Mouse (Mus musculus): Measurements from ENCODE around the gene Prdm16. TPM values are rescaled to one million over a fixed set of nuclear protein-coding genes. Genes with fewer than 3 reads are reported as not detected.

The Prdm16 gene
- polyA plus RNA-seq, 1 experiment = not detected

DNA sequence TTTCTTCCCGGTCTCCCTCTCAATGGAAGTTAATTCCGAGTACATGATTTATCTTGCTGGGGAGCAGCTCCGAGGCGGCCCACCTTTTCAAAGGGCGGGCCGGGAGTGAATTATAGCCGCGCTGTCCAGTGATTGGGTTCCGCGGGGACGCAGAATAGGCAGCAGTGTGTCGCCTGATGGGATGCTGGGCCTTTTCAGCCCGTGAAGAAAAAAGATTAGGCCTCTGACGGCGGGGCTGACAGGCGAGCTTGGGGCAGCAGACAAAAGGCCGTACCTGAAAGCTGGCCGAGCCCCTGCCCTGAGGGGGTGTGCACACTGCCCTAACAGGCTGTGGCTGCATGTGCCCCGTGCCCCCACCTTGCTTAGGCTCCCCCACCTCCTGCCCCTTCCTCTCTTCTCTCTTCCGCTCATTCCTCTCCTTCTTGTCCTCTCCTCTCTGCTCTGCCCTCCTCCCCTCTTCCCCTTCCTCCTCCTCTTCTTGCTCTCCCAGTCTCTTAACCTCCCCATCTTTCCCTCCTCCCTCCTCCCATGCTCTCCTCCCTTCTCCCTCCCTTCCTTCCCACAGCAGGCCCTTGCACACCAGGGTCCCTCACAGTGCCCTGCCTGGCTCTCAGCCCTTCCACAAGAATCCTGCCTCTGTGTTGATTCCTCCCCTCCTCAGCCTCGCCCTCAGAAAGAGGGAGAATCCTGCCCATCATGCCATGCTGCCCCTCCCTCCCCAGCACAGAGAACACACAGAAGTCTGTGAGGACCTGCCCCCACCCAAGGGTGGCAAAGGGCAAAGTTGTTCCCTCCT lies 41.7 kb downstream of the Prdm16 start:
- no peaks in the 10 kb centered on the region for H3K36me3 ChIP-seq (ENCODE audit: control insufficient read depth, insufficient read depth)
- TF ChIP-seq TCF12 (IDR thresholded peaks at IDR 0.05; ENCODE audit: insufficient read depth, poor library complexity, severe bottlenecking) (no peak), E2F4 (IDR thresholded peaks at IDR 0.05; ENCODE audit: insufficient read depth) (no peak), USF1 (IDR thresholded peaks at IDR 0.05; ENCODE audit: low read depth) (no peak), POLR2AphosphoS2 (IDR thresholded peaks at IDR 0.05; ENCODE audit: insufficient read length, low read depth) (no peak), POLR2A (IDR thresholded peaks at IDR 0.05; ENCODE audit: insufficient read length, low read depth) (no peak), MYOD1 (IDR thresholded peaks at IDR 0.05; ENCODE audit: control insufficient read depth in 1 of 3, insufficient read length in 2 of 3, low read depth in 2 of 3) (no peak)
- H3K4me3 ChIP-seq = no peak overlapping the region
- H3ac ChIP-seq (ENCODE audit: control insufficient read depth, insufficient read length) = no peak overlapping the region
- H3K4me2 ChIP-seq (ENCODE audit: low read depth) = no peak overlapping the region
- H3K27me3 ChIP-seq (ENCODE audit: control insufficient read depth, insufficient read depth, insufficient read length) = no peaks in the 10 kb centered on the region
- no peaks in the 10 kb centered on the region for H3K79me2 ChIP-seq (ENCODE audit: control insufficient read depth, insufficient read depth)

DNA sequence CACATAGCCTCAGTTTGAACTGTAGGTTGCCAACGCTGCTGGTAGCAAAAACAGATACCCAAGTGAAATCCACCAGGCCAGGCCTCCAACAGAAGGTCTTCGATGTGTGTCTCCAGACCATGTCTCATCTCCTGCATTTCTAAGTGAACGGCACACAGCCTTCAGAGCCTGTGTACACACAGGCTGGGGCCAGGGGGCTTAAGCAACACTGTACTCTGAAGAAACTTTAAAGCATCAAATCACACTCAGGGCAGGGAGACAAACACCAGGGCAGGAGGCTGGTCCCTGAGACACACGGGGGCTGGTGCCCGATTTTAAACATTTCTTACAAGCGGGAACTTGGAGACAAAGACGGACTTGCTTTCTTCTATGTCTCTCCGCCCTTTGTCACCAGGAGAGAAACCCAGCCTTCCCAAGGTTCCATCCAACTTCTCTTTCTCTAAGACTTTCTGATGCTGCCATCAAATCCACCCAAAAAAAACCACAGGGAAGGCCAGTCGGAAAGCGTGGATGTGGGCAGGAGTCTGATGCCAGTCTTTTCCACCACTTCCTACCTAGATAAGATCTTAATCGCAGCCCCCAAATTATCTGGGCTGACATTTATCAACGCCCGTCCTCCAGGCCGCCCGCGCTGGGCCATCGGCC lies 42.4 kb downstream of the Prdm16 start:
- no peak overlapping the region for H3ac ChIP-seq (ENCODE audit: control insufficient read depth, insufficient read length)
- H3K4me3 ChIP-seq = no peak overlapping the region
- no peaks in the 10 kb centered on the region for H3K79me2 ChIP-seq (ENCODE audit: control insufficient read depth, insufficient read depth)
- no peaks in the 10 kb centered on the region for H3K27me3 ChIP-seq (ENCODE audit: control insufficient read depth, insufficient read depth, insufficient read length)
- no peaks in the 10 kb centered on the region for H3K36me3 ChIP-seq (ENCODE audit: control insufficient read depth, insufficient read depth)
- H3K4me2 ChIP-seq (ENCODE audit: low read depth) = no peak overlapping the region
- TF ChIP-seq MYOG (IDR thresholded peaks at IDR 0.05; ENCODE audit: control insufficient read depth in 1 of 3, insufficient read depth in 1 of 3, insufficient read length in 2 of 3, low read depth in 2 of 3) = no peak
- no peak for TF ChIP-seq TCF3 (IDR thresholded peaks at IDR 0.05; ENCODE audit: insufficient read length, low read depth)
- no peak for TF ChIP-seq MAX (IDR thresholded peaks at IDR 0.05; ENCODE audit: low read depth)
- no peak for TF ChIP-seq REST (IDR thresholded peaks at IDR 0.05; ENCODE audit: insufficient read depth, insufficient read length)
- TF ChIP-seq USF1 (IDR thresholded peaks at IDR 0.05; ENCODE audit: low read depth) = no peak
- no peak for TF ChIP-seq CEBPB (IDR thresholded peaks at IDR 0.05; ENCODE audit: insufficient read depth, poor library complexity, severe bottlenecking)
- no peak for TF ChIP-seq TCF12 (IDR thresholded peaks at IDR 0.05; ENCODE audit: insufficient read depth, poor library complexity, severe bottlenecking)
- TF ChIP-seq POLR2AphosphoS2 (IDR thresholded peaks at IDR 0.05; ENCODE audit: insufficient read length, low read depth) = no peak
- TF ChIP-seq MYOD1 (IDR thresholded peaks at IDR 0.05; ENCODE audit: control insufficient read depth in 1 of 3, insufficient read length in 2 of 3, low read depth in 2 of 3) = no peak
- TF ChIP-seq E2F4 (IDR thresholded peaks at IDR 0.05; ENCODE audit: insufficient read depth) = no peak
- TF ChIP-seq SRF (IDR thresholded peaks at IDR 0.05; ENCODE audit: control insufficient read depth, insufficient read length, low read depth) = no peak
- TF ChIP-seq POLR2A (IDR thresholded peaks at IDR 0.05; ENCODE audit: insufficient read length, low read depth) = no peak

DNA sequence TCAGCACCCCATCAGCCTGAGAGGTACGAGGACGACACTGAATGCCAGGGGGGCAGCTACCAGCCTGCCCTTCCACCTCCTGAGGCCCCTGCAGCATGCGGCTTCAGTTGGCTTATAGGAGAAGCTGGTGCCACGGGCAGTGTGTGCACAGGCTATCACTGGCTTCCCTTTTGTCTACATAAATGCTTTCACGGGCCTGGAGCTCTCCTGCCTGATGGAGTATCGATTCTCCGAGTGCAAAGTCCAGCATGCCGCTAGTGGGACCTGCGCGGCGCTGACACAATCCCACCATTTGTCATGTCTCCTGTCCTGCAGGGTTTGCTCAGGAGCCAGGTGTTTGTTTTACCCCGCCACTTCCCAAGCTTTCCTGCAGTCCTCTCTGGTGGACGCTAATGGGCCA lies 44.1 kb downstream of the Prdm16 start:
- no peaks in the 10 kb centered on the region for H3K27me3 ChIP-seq (ENCODE audit: control insufficient read depth, insufficient read depth, insufficient read length)
- no peak overlapping the region for H3ac ChIP-seq (ENCODE audit: control insufficient read depth, insufficient read length)
- H3K4me2 ChIP-seq (ENCODE audit: low read depth) = no peak overlapping the region
- H3K4me3 ChIP-seq = no peak overlapping the region
- H3K79me2 ChIP-seq (ENCODE audit: control insufficient read depth, insufficient read depth) = no peaks in the 10 kb centered on the region
- H3K36me3 ChIP-seq (ENCODE audit: control insufficient read depth, insufficient read depth) = no peaks in the 10 kb centered on the region
- no peak for TF ChIP-seq CEBPB (IDR thresholded peaks at IDR 0.05; ENCODE audit: insufficient read depth, poor library complexity, severe bottlenecking)
- TF ChIP-seq MAX (IDR thresholded peaks at IDR 0.05; ENCODE audit: low read depth) = no peak
- TF ChIP-seq SRF (IDR thresholded peaks at IDR 0.05; ENCODE audit: control insufficient read depth, insufficient read length, low read depth) = no peak
- no peak for TF ChIP-seq POLR2AphosphoS2 (IDR thresholded peaks at IDR 0.05; ENCODE audit: insufficient read length, low read depth)
- TF ChIP-seq USF1 (IDR thresholded peaks at IDR 0.05; ENCODE audit: low read depth) = no peak

DNA sequence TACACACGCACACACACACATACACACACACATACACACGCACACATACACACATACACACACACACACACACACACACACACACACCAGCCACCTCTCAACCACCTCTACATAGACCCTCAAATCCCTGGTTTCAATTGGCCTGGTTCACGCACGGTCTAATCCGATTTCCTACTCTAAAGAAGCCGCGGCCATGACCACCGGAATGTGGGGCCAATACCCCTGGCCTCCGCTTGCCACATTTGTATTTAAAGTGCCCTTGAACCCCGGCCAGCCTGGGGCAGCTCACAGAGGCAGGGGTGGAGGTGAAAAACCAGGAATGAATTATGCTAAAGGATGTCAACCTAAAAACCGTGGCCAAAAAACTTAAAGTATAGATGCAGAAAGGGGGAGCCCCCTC lies 45.8 kb downstream of the Prdm16 start:
- TF ChIP-seq REST (IDR thresholded peaks at IDR 0.05; ENCODE audit: insufficient read depth, insufficient read length) (no peak), MAX (IDR thresholded peaks at IDR 0.05; ENCODE audit: low read depth) (no peak), TCF12 (IDR thresholded peaks at IDR 0.05; ENCODE audit: insufficient read depth, poor library complexity, severe bottlenecking) (no peak), USF1 (IDR thresholded peaks at IDR 0.05; ENCODE audit: low read depth) (no peak), SRF (IDR thresholded peaks at IDR 0.05; ENCODE audit: control insufficient read depth, insufficient read length, low read depth) (no peak)
- Histone ChIP-seq H3K36me3 (ENCODE audit: control insufficient read depth, insufficient read depth) (no peaks in the 10 kb centered on the region), H3K27me3 (ENCODE audit: control insufficient read depth, insufficient read depth, insufficient read length) (no peaks in the 10 kb centered on the region), H3ac (ENCODE audit: control insufficient read depth, insufficient read length) (no peak overlapping the region), H3K79me2 (ENCODE audit: control insufficient read depth, insufficient read depth) (no peaks in the 10 kb centered on the region), H3K4me2 (ENCODE audit: low read depth) (no peak overlapping the region), H3K4me3 (no peak overlapping the region)

DNA sequence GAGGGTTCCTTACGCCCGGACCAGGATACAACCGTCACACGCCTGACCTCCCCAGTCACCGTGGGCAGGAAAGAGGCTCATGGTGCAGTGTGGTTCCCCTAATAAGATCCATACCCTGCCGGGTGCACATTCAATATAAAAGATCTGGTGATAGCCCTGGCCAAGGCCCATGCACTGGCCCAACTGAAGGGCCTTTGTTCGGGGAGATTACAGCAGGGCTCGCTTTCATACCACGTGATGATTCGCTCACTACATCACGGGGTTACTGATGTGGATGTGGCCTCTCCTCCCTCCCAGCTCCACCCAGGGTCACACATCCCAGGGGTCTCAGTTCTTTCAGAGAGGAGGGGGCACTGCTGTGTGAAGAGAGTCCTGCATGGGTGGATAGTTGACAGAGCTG lies 50.3 kb downstream of the Prdm16 start:
- Histone ChIP-seq H3K36me3 (ENCODE audit: control insufficient read depth, insufficient read depth) (no peaks in the 10 kb centered on the region), H3K4me3 (no peak overlapping the region), H3ac (ENCODE audit: control insufficient read depth, insufficient read length) (no peak overlapping the region), H3K79me2 (ENCODE audit: control insufficient read depth, insufficient read depth) (no peaks in the 10 kb centered on the region), H3K27me3 (ENCODE audit: control insufficient read depth, insufficient read depth, insufficient read length) (no peaks in the 10 kb centered on the region), H3K4me2 (ENCODE audit: low read depth) (no peak overlapping the region)
- TF ChIP-seq TCF12 (IDR thresholded peaks at IDR 0.05; ENCODE audit: insufficient read depth, poor library complexity, severe bottlenecking) (no peak), SRF (IDR thresholded peaks at IDR 0.05; ENCODE audit: control insufficient read depth, insufficient read length, low read depth) (no peak), E2F4 (IDR thresholded peaks at IDR 0.05; ENCODE audit: insufficient read depth) (no peak), POLR2AphosphoS2 (IDR thresholded peaks at IDR 0.05; ENCODE audit: insufficient read length, low read depth) (no peak), POLR2A (IDR thresholded peaks at IDR 0.05; ENCODE audit: insufficient read length, low read depth) (no peak), MYOG (IDR thresholded peaks at IDR 0.05; ENCODE audit: control insufficient read depth in 1 of 3, insufficient read depth in 1 of 3, insufficient read length in 2 of 3, low read depth in 2 of 3) (no peak), MAX (IDR thresholded peaks at IDR 0.05; ENCODE audit: low read depth) (no peak), REST (IDR thresholded peaks at IDR 0.05; ENCODE audit: insufficient read depth, insufficient read length) (no peak), USF1 (IDR thresholded peaks at IDR 0.05; ENCODE audit: low read depth) (no peak), MYOD1 (IDR thresholded peaks at IDR 0.05; ENCODE audit: control insufficient read depth in 1 of 3, insufficient read length in 2 of 3, low read depth in 2 of 3) (no peak), TCF3 (IDR thresholded peaks at IDR 0.05; ENCODE audit: insufficient read length, low read depth) (no peak), CEBPB (IDR thresholded peaks at IDR 0.05; ENCODE audit: insufficient read depth, poor library complexity, severe bottlenecking) (no peak)

All from myocyte (in vitro differentiated cells).